Mouse (Mus musculus) forebrain, embryonic 11.5 days (tissue): Measurements from ENCODE around the gene Cbarp. TPM values are rescaled to one million over a fixed set of nuclear protein-coding genes. Genes with fewer than 3 reads are reported as not detected.

Experiments used
- ATAC-seq: fragments of 200-750 bp; cut with Nextera tagmentation; replicated peaks from 2 replicates; pipeline ENCODE4 v1.8.0; 2017; ENCODE audit warnings: moderate TSS enrichment; ENCODE audit not compliant: low FRiP score
- DNase-seq: peaks from one replicate; pipeline ENCODE4 v3.0.0-alpha.2; 2017; ENCODE audit warnings: low spot score
- H3K27ac ChIP-seq: fragments of 300-500 bp; sonication (generic); 2 replicates; pipeline ENCODE4 v1.5.1; 2014; ENCODE audit warnings: low read depth, low read length
- H3K27me3 ChIP-seq: fragments of 300-500 bp; sonication (generic); 2 replicates; pipeline ENCODE4 v1.6.1; 2014; ENCODE audit warnings: mild to moderate bottlenecking, low read length, mixed read lengths; ENCODE audit not compliant: control insufficient read depth, insufficient read depth
- H3K36me3 ChIP-seq: fragments of 300-500 bp; sonication (generic); 2 replicates; pipeline ENCODE4 v1.6.1; 2014; ENCODE audit warnings: mild to moderate bottlenecking, low read length, moderate library complexity, mixed read lengths; ENCODE audit not compliant: control insufficient read depth, insufficient read depth
- H3K4me1 ChIP-seq: fragments of 300-500 bp; sonication (generic); replicated peaks from 2 replicates; pipeline ENCODE4 v1.6.1; 2014; ENCODE audit warnings: low read length, mixed read lengths; ENCODE audit not compliant: control insufficient read depth, insufficient read depth
- H3K4me2 ChIP-seq: fragments of 300-500 bp; sonication (generic); 2 replicates; pipeline ENCODE4 v1.6.1; 2014; ENCODE audit warnings: low read depth, mild to moderate bottlenecking, low read length, moderate library complexity, mixed read lengths; ENCODE audit not compliant: severe bottlenecking
- H3K4me3 ChIP-seq: fragments of 300-500 bp; sonication (generic); 2 replicates; pipeline ENCODE4 v1.5.1; 2014; ENCODE audit warnings: low read depth, low read length
- H3K9ac ChIP-seq: fragments of 300-500 bp; sonication (generic); 2 replicates; pipeline ENCODE4 v1.6.1; 2014; ENCODE audit warnings: low read length
- H3K9me3 ChIP-seq: fragments of 300-500 bp; sonication (generic); 2 replicates; pipeline ENCODE4 v1.6.1; 2016; ENCODE audit warnings: low read length, mixed read lengths; ENCODE audit not compliant: control insufficient read depth
- WGBS: fragments of 180-500 bp; shearing (Covaris S2); extraction: QIAGEN DNeasy Blood & Tissue Kit; methylation state at CpG from one replicate; pipeline ENCODE4 v1.1.7; 2014; 5-methylcytosine and 5-hydroxymethylcytosine counted together
- polyA plus RNA-seq: library from polyadenylated mRNA; unstranded; fragments of >200 nt; fragmentation: Nextera tagmentation; extraction: Ambion mirVana; gene quantifications from 2 replicates; pipeline ENCODE4 v1.2.1, GENCODE M21; 2014

Cbarp gene
- polyA plus RNA-seq, 1 experiment from 2014 or later, result 10.4 TPM

DNA sequence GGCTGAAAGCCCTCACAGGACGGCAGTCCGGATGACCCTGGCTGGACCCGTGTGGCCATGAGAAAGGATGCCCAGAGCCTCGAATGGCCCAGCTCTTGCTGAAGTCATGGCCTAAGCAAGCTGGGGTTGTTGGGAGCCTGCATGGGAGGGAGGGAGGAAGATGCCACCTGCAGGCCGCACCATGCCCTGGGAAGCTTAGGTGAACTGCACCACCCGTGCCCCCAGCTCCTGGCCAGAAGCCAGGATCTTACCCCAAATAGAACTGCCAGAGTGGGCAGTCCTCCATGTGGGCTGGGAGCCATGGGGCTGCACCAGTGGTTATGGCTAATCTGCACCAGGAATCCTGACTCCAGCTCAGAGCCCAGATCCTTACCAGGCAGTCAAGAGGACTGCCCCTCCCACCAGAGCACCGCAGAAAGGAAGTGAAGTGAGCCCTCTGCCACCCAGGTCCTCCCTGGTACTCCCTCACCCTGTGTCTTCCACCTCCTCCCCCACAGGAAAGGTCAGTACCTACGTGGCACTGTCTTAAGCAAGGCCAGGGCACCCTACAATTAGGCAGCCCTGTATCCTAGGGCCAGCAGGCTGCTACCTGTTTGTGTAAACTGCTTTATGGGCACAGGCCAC, 7.3 kb downstream of the Cbarp start:
- no peak overlapping the region for H3K27ac ChIP-seq
- H3K4me2 ChIP-seq, result no peak overlapping the region
- no peak overlapping the region for H3K9ac ChIP-seq
- peaks cover 25% of the 10 kb centered on the region for H3K4me1 ChIP-seq
- DNase-seq (no peak), ATAC-seq (no peak)
- no peak overlapping the region for H3K4me3 ChIP-seq
- peaks cover 13% of the 10 kb centered on the region for H3K36me3 ChIP-seq
- 85% methylated on average over 8 of the region's 8 CpGs for WGBS
- no peaks in the 10 kb centered on the region for H3K9me3 ChIP-seq
- H3K27me3 ChIP-seq, result peaks cover 9% of the 10 kb centered on the region

DNA sequence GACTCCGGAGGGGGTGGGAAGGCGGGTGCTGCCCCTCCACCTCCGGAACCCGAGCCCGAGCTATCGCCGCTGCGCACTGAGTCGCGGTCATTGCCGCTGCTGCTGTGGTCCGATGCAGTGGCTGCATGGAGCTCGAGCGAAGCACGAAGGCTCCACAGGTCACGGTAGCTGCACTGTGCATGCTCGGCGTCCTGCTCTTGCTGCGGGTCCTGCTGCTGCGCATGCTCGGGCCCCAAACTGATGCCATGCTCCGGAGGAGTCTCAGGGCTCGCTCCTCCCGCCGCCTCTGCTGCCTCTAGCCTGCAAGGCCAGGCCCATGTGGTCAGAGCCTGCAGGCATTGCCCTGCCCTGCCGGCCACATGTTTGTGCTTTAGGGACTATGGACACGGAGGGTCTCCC, 8.7 kb downstream of the Cbarp start:
- peaks cover 15% of the 10 kb centered on the region for H3K4me1 ChIP-seq
- no peak for DNase-seq
- H3K4me2 ChIP-seq, result peak overlapping the region; percentile 1; the same call in 1 of the 2 replicates
- no peak overlapping the region for H3K27ac ChIP-seq
- H3K27me3 ChIP-seq, result peaks cover 5% of the 10 kb centered on the region
- H3K36me3 ChIP-seq, result peaks cover 20% of the 10 kb centered on the region
- ATAC-seq, result peak; percentile 19; the same call in 1 of the 2 replicates
- peak overlapping the region; percentile 35 for H3K9ac ChIP-seq
- H3K9me3 ChIP-seq, result no peaks in the 10 kb centered on the region
- WGBS, result 30% methylated on average over 27 of the region's 27 CpGs
- H3K4me3 ChIP-seq, result no peak overlapping the region

DNA sequence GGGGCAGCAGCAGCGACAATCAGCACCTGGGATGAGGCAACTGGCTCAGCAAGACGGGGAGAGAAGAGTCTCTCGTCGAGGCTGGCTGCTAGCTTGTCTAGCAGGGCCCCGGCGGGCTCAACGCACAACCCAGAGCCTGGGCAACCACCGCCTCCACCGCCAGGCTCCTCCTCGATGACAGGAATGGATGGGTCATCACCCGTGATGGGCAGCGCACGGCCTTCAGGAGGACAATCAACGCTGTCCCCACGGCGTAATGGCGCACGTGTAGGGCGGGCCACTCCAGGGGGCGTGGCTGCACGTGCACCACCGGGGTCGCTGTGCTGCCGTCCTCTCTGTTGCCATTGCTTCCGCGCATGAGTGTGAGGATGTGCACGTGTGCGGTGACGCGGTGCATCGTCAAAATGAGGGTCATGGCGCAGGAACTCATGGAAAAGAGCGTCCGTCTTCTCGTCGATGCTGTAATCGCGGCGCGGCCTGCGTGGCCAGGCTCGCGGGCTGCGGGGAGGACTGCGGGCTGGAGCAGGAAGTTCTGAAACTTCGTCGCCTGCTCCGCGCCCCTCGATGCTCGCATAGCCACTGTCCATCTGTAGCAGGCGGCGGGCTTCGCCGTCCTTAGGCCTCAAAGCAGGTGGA, 9.2 kb downstream of the Cbarp start:
- Histone ChIP-seq H3K36me3 (peaks cover 20% of the 10 kb centered on the region), H3K27ac (no peak overlapping the region), H3K27me3 (no peaks in the 10 kb centered on the region; the same call in 1 of the 2 replicates), H3K4me3 (no peak overlapping the region), H3K4me1 (peaks cover 10% of the 10 kb centered on the region), H3K9me3 (no peaks in the 10 kb centered on the region), H3K4me2 (peak overlapping the region; percentile 1; the same call in 1 of the 2 replicates), H3K9ac (peak overlapping the region; percentile 35)
- DNase-seq, result peak; percentile 80
- WGBS, result 13% methylated on average over 55 of the region's 55 CpGs
- ATAC-seq, result 0 out of 2 replicates have a peak, but pooled peaks have one; percentile 19

GRCm38 (mm10) chr10:80130403-80131031, 10.1 kb downstream of the Cbarp start:
- WGBS, result 87% methylated on average over 18 of the region's 18 CpGs
- no peak overlapping the region for H3K9ac ChIP-seq
- no peak overlapping the region for H3K27ac ChIP-seq
- no peaks in the 10 kb centered on the region for H3K9me3 ChIP-seq
- DNase-seq, result no peak
- no peaks in the 10 kb centered on the region for H3K27me3 ChIP-seq
- ATAC-seq, result no peak
- peaks cover 7% of the 10 kb centered on the region; the same call in 1 of the 2 replicates for H3K4me1 ChIP-seq
- peaks cover 20% of the 10 kb centered on the region for H3K36me3 ChIP-seq
- no peak overlapping the region for H3K4me2 ChIP-seq
- no peak overlapping the region for H3K4me3 ChIP-seq

DNA sequence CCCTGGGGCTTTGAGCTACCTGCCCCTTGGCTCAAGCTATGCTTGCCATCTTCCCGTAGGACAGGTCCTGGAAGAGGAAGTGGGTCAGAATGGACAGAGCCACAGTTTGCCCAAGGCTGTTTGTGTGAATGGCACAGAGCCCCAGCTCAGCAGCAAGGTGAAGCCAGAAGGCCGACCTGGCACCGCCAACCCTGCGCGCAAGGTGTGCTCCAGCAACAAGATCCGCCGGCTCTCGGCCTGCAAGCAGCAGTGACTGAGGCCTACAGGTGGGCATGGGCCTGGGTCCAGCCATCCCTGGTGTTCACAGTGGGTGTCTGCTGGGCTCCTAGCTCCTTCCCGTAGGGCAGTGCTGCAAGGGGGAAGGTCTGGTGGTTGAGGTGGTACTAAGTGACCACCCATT, 10.8 kb downstream of the Cbarp start:
- WGBS, result 96% methylated on average over 9 of the region's 9 CpGs
- ATAC-seq, result no peak
- Histone ChIP-seq H3K9me3 (no peaks in the 10 kb centered on the region), H3K4me3 (no peak overlapping the region), H3K9ac (no peak overlapping the region), H3K4me2 (no peak overlapping the region), H3K27ac (no peak overlapping the region), H3K4me1 (peaks cover 7% of the 10 kb centered on the region; the same call in 1 of the 2 replicates), H3K27me3 (no peaks in the 10 kb centered on the region), H3K36me3 (peaks cover 20% of the 10 kb centered on the region)
- no peak for DNase-seq

GRCm38 (mm10) chr10:80127920-80128319, 12.7 kb downstream of the Cbarp start:
- Histone ChIP-seq H3K4me3 (no peak overlapping the region), H3K9me3 (no peaks in the 10 kb centered on the region), H3K27ac (no peak overlapping the region), H3K9ac (no peak overlapping the region), H3K27me3 (no peaks in the 10 kb centered on the region), H3K36me3 (peaks cover 18% of the 10 kb centered on the region), H3K4me1 (peaks cover 7% of the 10 kb centered on the region; the same call in 1 of the 2 replicates), H3K4me2 (no peak overlapping the region)
- WGBS, result 94% methylated on average over 8 of the region's 8 CpGs
- ATAC-seq (no peak), DNase-seq (no peak)

- Histone ChIP-seq H3K4me3 (no peak overlapping the region), H3K4me1 (no peaks in the 10 kb centered on the region), H3K27ac (no peak overlapping the region), H3K4me2 (no peak overlapping the region), H3K9me3 (no peaks in the 10 kb centered on the region), H3K27me3 (no peaks in the 10 kb centered on the region), H3K9ac (no peak overlapping the region), H3K36me3 (peaks cover 8% of the 10 kb centered on the region; the same call in 1 of the 2 replicates)
- DNase-seq, result no peak
- no peak for ATAC-seq
- WGBS, result 92% methylated on average over 9 of the region's 9 CpGs
These were observed 16.6 kb downstream of the Cbarp start for GRCm38 (mm10) chr10:80123932-80124562.

DNA sequence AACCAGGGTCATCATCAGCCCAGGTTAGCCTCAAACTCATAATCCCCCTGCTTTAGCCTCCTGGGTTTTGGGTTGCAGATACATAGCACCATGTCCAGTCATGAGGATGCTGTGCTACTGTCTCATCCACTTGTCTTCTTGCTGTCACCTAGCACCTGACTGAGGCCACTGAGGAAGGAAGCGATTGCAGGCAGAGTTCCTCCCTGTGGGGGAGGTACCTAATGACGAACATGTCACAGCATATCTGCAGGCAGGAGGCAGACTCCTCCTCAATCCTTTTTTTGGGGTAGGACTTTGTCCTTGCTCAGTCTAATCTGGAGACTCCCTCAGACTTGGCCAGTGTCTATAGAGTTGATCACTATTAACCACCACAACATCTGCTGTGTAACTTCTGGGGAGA, 19.0 kb downstream of the Cbarp start:
- no peak overlapping the region for H3K9ac ChIP-seq
- no peak overlapping the region for H3K4me3 ChIP-seq
- H3K27ac ChIP-seq, result no peak overlapping the region
- H3K27me3 ChIP-seq, result no peaks in the 10 kb centered on the region
- 100% methylated on average over 2 of the region's 2 CpGs for WGBS
- DNase-seq, result no peak
- no peak for ATAC-seq
- peaks cover 5% of the 10 kb centered on the region; the same call in 1 of the 2 replicates for H3K36me3 ChIP-seq
- no peak overlapping the region for H3K4me2 ChIP-seq
- H3K9me3 ChIP-seq, result no peaks in the 10 kb centered on the region
- H3K4me1 ChIP-seq, result peaks cover 21% of the 10 kb centered on the region
